Mouse (Mus musculus) heart, adult 2 months (tissue): Measurements from ENCODE around the gene Gpr3.

Experiments
- CTCF ChIP-seq: fragments of 200-600 bp; IDR thresholded peaks from 2 replicates; pipeline ENCODE4 v1.8.1; 2022; ENCODE audit warnings: antibody characterized with exemption, mild to moderate bottlenecking, moderate library complexity
- EP300 ChIP-seq: fragments of 200-500 bp; IDR thresholded peaks from 2 replicates; pipeline ENCODE4 v1.6.1; 2011; ENCODE audit warnings: low read depth, low read length, control low read depth; ENCODE audit not compliant: insufficient read depth
- POLR2A ChIP-seq: fragments of 200-500 bp; IDR thresholded peaks from 2 replicates; pipeline ENCODE4 v1.6.1; 2011; ENCODE audit warnings: mild to moderate bottlenecking, low read depth, low read length, control low read depth; ENCODE audit not compliant: insufficient read depth

GRCm38 (mm10) chr4:133184031-133184897, 28.1 kb downstream of the Gpr3 start:
- TF ChIP-seq CTCF (no peak), POLR2A (no peak), EP300 (no peak)
